Mouse (Mus musculus) intestine, postnatal 0 days (tissue): ENCODE results near the gene Uhrf2. TPM values are rescaled to one million over a fixed set of nuclear protein-coding genes. Genes with fewer than 3 reads are reported as not detected.

Experiments used
- ATAC-seq: fragments of 200-750 bp; cut with Nextera tagmentation; 2 replicates; pipeline ENCODE4 v1.8.0; 2017; ENCODE audit warnings: mild to moderate bottlenecking, moderate TSS enrichment, moderate library complexity
- H3K27ac ChIP-seq: fragments of 300-500 bp; sonication (generic); 2 replicates; pipeline ENCODE4 v1.5.1; 2014; ENCODE audit warnings: mild to moderate bottlenecking, low read depth, low read length, moderate library complexity
- H3K27me3 ChIP-seq: fragments of 300-500 bp; sonication (generic); replicated peaks from 2 replicates; pipeline ENCODE4 v1.6.1; 2014; ENCODE audit warnings: low read length, mixed read lengths; ENCODE audit not compliant: control insufficient read depth, insufficient read depth
- H3K36me3 ChIP-seq: fragments of 300-500 bp; sonication (generic); 2 replicates; pipeline ENCODE4 v1.6.1; 2014; ENCODE audit warnings: mild to moderate bottlenecking, moderate library complexity; ENCODE audit not compliant: control insufficient read depth, insufficient read depth
- H3K4me1 ChIP-seq: fragments of 300-500 bp; sonication (generic); replicated peaks from 2 replicates; pipeline ENCODE4 v1.6.1; 2014; ENCODE audit warnings: antibody characterized with exemption, low read length, mixed read lengths; ENCODE audit not compliant: control insufficient read depth, insufficient read depth
- H3K4me2 ChIP-seq: fragments of 300-500 bp; sonication (generic); replicated peaks from 2 replicates; pipeline ENCODE4 v1.6.1; 2014; ENCODE audit warnings: low read depth, mild to moderate bottlenecking, moderate library complexity
- H3K4me3 ChIP-seq: fragments of 300-500 bp; sonication (generic); 2 replicates; pipeline ENCODE4 v1.5.1; 2014; ENCODE audit warnings: low read depth, low read length
- H3K9ac ChIP-seq: fragments of 300-500 bp; sonication (generic); 2 replicates; pipeline ENCODE4 v1.6.1; 2014; ENCODE audit warnings: mild to moderate bottlenecking, low read depth, low read length
- H3K9me3 ChIP-seq: fragments of 300-500 bp; sonication (generic); 2 replicates; pipeline ENCODE4 v1.6.1; 2016; ENCODE audit warnings: mixed run types; ENCODE audit not compliant: control insufficient read depth
- CTCF ChIP-seq: sonication (generic); IDR thresholded peaks from 2 replicates; pipeline ENCODE4 v1.5.1; 2016; ENCODE audit warnings: low read depth, mild to moderate bottlenecking, control low read depth, antibody characterized with exemption, moderate library complexity
- WGBS: fragments of 180-500 bp; shearing (Covaris S2); extraction: QIAGEN DNeasy Blood & Tissue Kit; methylation state at CpG from one replicate; pipeline ENCODE4 v1.1.7; 2014; 5-methylcytosine and 5-hydroxymethylcytosine counted together
- polyA plus RNA-seq: library from polyadenylated mRNA; unstranded; fragments of >200 nt; fragmentation: Nextera tagmentation; extraction: Ambion mirVana; gene quantifications from 2 replicates; pipeline ENCODE4 v1.2.1, GENCODE M21; 2015

The Uhrf2 gene
- polyA plus RNA-seq, 1 experiment from 2014 or later, result 18.3 TPM

DNA sequence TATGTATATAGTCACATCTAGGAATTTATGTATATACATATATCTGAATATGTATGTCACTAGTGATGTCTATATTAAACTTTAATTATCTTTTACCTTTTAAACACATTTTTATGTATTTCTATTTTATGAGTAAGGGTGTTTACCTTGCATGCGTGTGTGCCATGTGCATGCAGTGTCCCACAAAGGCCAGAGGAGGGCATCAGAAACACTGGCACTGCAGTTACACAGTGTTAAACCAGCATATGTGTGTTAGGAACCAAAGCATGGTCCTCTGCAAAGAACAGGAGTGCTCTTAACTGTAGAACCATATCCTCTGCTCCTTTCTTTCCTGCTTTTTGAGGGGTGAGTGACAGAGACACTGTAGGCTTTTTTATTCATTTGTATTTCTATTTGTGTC, 14.3 kb downstream of the Uhrf2 start:
- H3K4me2 ChIP-seq, result no peak overlapping the region
- H3K4me1 ChIP-seq, result no peaks in the 10 kb centered on the region
- no peak overlapping the region for H3K9ac ChIP-seq
- H3K4me3 ChIP-seq, result no peak overlapping the region
- ATAC-seq, result no peak
- TF ChIP-seq CTCF, result peak; percentile 31
- no peak overlapping the region for H3K27ac ChIP-seq
- no peaks in the 10 kb centered on the region; the same call in 1 of the 2 replicates for H3K36me3 ChIP-seq
- WGBS, result 100% methylated on average over 1 of the region's 1 CpGs
- no peaks in the 10 kb centered on the region for H3K27me3 ChIP-seq
- no peaks in the 10 kb centered on the region for H3K9me3 ChIP-seq

DNA sequence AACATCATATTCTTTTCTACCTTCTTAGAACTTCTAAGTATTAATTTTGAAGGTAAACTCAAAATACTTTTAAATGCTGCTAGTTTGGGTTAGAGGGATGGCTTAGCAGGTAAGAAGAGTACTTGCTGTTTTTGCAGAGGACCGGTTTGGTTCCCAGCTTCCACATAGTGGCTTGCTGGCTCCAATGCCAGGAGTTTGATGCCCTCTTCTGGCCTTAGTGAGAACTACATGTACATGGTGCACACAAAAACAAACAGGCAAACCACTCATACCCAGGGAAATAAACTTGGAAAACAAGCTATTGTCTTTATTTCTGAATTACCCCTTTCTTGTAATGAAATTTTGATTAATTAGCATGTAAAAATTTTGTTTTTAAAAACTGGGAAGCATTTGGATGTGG, 15.5 kb downstream of the Uhrf2 start:
- H3K4me1 ChIP-seq, result no peaks in the 10 kb centered on the region
- no peak overlapping the region for H3K4me3 ChIP-seq
- H3K27ac ChIP-seq, result no peak overlapping the region
- ATAC-seq, result no peak
- H3K4me2 ChIP-seq, result no peak overlapping the region
- H3K36me3 ChIP-seq, result no peaks in the 10 kb centered on the region; the same call in 1 of the 2 replicates
- no peaks in the 10 kb centered on the region for H3K27me3 ChIP-seq
- peak; percentile 51 for TF ChIP-seq CTCF
- no peaks in the 10 kb centered on the region for H3K9me3 ChIP-seq
- H3K9ac ChIP-seq, result no peak overlapping the region
- 81% methylated on average over 1 of the region's 1 CpGs for WGBS

DNA sequence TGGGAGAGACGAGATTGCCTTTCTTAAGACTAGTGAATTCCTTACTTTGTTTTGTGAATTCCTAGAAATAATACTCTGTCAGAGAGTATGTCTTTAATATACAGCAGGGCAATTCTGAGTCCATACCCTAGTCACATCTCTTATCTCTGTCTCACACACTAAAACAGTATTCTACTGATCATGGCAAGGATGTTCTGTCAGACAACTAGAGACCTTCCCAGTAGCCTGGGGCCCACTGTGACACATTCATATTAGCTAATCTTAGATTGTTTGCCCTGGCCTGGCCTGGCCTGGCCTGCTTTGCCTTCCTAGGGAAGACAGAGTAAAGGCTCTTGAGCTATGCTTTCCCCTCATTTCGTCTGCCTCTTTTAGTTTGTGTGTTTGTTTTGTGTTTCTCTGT, 20.3 kb downstream of the Uhrf2 start:
- Histone ChIP-seq H3K36me3 (no peaks in the 10 kb centered on the region; the same call in 1 of the 2 replicates), H3K4me3 (no peak overlapping the region), H3K4me1 (no peaks in the 10 kb centered on the region), H3K9me3 (no peaks in the 10 kb centered on the region), H3K9ac (no peak overlapping the region), H3K27me3 (no peaks in the 10 kb centered on the region), H3K4me2 (no peak overlapping the region), H3K27ac (no peak overlapping the region)
- 84% methylated on average over 2 of the region's 2 CpGs for WGBS
- no peak for ATAC-seq
- TF ChIP-seq CTCF, result no peak

DNA sequence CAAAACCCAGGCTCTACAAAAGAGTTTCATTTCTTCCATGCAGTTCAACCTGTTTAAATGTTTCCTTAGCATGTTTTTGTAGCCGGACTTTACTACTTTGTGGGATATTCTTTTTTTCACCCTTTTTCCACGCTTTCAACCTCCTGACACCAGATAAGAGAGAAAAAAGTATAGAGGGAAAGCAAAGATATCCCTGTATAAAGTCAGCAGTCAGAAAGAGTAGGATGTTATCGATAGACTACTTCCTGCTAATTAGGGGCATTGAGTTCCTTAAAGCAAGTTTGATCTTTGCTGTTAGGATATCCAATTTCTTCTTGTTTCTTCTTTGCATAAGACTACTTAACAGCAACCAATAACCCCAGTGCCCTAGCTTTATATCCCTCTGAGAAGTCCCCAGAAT, 21.2 kb downstream of the Uhrf2 start:
- Histone ChIP-seq H3K9ac (no peak overlapping the region), H3K27me3 (no peaks in the 10 kb centered on the region), H3K27ac (no peak overlapping the region), H3K4me3 (no peak overlapping the region), H3K9me3 (no peaks in the 10 kb centered on the region), H3K4me1 (no peaks in the 10 kb centered on the region), H3K4me2 (no peak overlapping the region), H3K36me3 (no peaks in the 10 kb centered on the region; the same call in 1 of the 2 replicates)
- WGBS, result 88% methylated on average over 3 of the region's 3 CpGs
- ATAC-seq, result no peak
- TF ChIP-seq CTCF, result no peak

DNA sequence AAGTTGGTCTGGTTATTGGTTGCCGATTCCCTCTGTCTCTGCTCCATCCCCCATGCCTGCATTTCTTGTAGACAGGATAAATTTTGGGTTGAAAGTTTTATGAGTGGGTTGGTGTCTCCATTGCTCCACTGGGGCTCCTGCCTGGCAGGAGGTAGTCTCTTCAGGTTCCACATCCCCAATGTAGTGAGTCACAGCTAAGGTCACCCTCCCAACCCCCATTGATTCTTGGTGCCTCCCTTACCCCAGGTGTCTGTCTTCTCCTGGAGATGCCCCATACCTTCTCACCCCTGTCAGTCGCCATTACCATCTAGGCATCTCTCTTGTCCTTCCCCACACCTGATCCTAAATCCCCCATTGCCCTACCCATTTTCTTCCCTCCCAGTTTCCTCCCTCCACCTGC, 23.9 kb downstream of the Uhrf2 start:
- no peak for TF ChIP-seq CTCF
- H3K27me3 ChIP-seq, result no peaks in the 10 kb centered on the region
- H3K36me3 ChIP-seq, result no peaks in the 10 kb centered on the region
- WGBS, result 87% methylated on average over 2 of the region's 2 CpGs
- no peak overlapping the region for H3K27ac ChIP-seq
- no peak overlapping the region for H3K4me2 ChIP-seq
- no peak for ATAC-seq
- no peaks in the 10 kb centered on the region for H3K4me1 ChIP-seq
- H3K4me3 ChIP-seq, result no peak overlapping the region
- H3K9me3 ChIP-seq, result no peaks in the 10 kb centered on the region
- no peak overlapping the region for H3K9ac ChIP-seq

DNA sequence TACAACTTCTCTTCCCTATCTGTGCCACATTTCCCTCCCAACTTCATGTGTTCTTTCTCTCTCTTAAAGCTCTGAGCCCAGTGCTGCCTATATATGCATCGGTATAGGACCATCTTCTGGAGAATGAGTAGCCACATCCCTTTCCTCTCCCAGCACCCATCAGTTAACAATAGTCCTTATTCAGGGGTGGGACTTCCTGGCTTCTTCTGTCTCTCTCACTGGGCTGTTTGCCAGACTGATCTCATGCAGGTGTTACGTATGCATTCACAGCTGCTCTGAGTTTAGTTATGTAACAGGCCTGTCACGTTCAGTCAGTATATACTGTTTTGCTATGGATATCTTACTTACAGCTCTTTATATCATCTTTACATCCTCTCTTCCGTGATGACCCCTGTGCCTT, 35.5 kb downstream of the Uhrf2 start:
- Histone ChIP-seq H3K4me2 (no peak overlapping the region), H3K4me1 (no peaks in the 10 kb centered on the region), H3K27ac (no peak overlapping the region), H3K9me3 (no peaks in the 10 kb centered on the region), H3K4me3 (no peak overlapping the region), H3K27me3 (no peaks in the 10 kb centered on the region), H3K36me3 (no peaks in the 10 kb centered on the region), H3K9ac (no peak overlapping the region)
- TF ChIP-seq CTCF, result no peak
- 55% methylated on average over 4 of the region's 4 CpGs for WGBS
- no peak for ATAC-seq

DNA sequence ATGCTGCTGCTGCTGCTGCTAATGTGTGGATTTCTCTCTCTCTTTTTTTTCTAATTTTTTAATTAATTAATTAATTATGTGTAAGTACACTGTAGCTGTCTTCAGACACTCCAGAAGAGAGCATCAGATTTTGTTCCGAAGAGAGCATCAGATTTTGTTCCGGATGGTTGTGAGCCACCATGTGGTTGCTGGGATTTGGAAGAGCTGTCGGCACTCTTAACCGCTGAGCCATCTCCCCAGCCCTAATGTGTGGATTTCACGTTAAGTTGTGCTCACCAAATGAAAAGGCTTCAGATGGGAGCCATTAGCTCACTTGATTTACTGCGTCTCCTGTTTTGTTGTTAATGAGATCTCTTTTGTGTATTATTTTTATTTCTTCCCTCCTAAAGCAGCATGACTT, 59.9 kb downstream of the Uhrf2 start:
- no peak for ATAC-seq
- H3K4me1 ChIP-seq, result no peaks in the 10 kb centered on the region
- no peak overlapping the region for H3K4me3 ChIP-seq
- TF ChIP-seq CTCF, result no peak
- no peak overlapping the region for H3K9ac ChIP-seq
- H3K27me3 ChIP-seq, result no peaks in the 10 kb centered on the region
- 88% methylated on average over 6 of the region's 6 CpGs for WGBS
- no peak overlapping the region for H3K27ac ChIP-seq
- H3K36me3 ChIP-seq, result peaks cover 74% of the 10 kb centered on the region
- H3K4me2 ChIP-seq, result no peak overlapping the region
- no peaks in the 10 kb centered on the region for H3K9me3 ChIP-seq
